Mouse (Mus musculus) neural tube, embryonic 11.5 days (tissue): ENCODE data around the gene Slc17a1. TPM values are rescaled to one million over a fixed set of nuclear protein-coding genes. Genes with fewer than 3 reads are reported as not detected.

Experiments used
- ATAC-seq: fragments of 200-750 bp; cut with Nextera tagmentation; 2 replicates; pipeline ENCODE4 v1.8.0; 2017; ENCODE audit warnings: moderate number of reproducible peaks, mild to moderate bottlenecking, moderate TSS enrichment, moderate library complexity; ENCODE audit not compliant: insufficient read depth, low FRiP score, low TSS enrichment
- DNase-seq: peaks from one replicate; pipeline ENCODE4 v3.0.0-alpha.2; 2015; ENCODE audit warnings: low spot score
- H3K27ac ChIP-seq: fragments of 300-500 bp; sonication (generic); 2 replicates; pipeline ENCODE4 v1.5.1; 2014; ENCODE audit warnings: low read depth, mild to moderate bottlenecking, low read length
- H3K27me3 ChIP-seq: fragments of 300-500 bp; sonication (generic); 2 replicates; pipeline ENCODE4 v1.6.1; 2014; ENCODE audit warnings: mild to moderate bottlenecking, low read length, mixed read lengths; ENCODE audit not compliant: control insufficient read depth, insufficient read depth
- H3K36me3 ChIP-seq: fragments of 300-500 bp; sonication (generic); 2 replicates; pipeline ENCODE4 v1.6.1; 2014; ENCODE audit warnings: mild to moderate bottlenecking, low read length, moderate library complexity, mixed read lengths; ENCODE audit not compliant: control insufficient read depth, insufficient read depth
- H3K4me1 ChIP-seq: fragments of 300-500 bp; sonication (generic); 2 replicates; pipeline ENCODE4 v1.6.1; 2014; ENCODE audit warnings: low read length, mixed read lengths; ENCODE audit not compliant: control insufficient read depth, insufficient read depth
- H3K4me2 ChIP-seq: fragments of 300-500 bp; sonication (generic); 2 replicates; pipeline ENCODE4 v1.6.1; 2014; ENCODE audit warnings: low read depth, mild to moderate bottlenecking, moderate library complexity
- H3K4me3 ChIP-seq: fragments of 300-500 bp; sonication (generic); 2 replicates; pipeline ENCODE4 v1.5.1; 2014; ENCODE audit warnings: low read depth, low read length
- H3K9ac ChIP-seq: fragments of 300-500 bp; sonication (generic); 2 replicates; pipeline ENCODE4 v1.6.1; 2014; ENCODE audit warnings: mild to moderate bottlenecking, low read length
- H3K9me3 ChIP-seq: fragments of 300-500 bp; sonication (generic); 2 replicates; pipeline ENCODE4 v1.6.1; 2016; ENCODE audit warnings: low read length; ENCODE audit not compliant: control insufficient read depth
- WGBS: fragments of 180-500 bp; shearing (Covaris S2); extraction: QIAGEN DNeasy Blood & Tissue Kit; methylation state at CpG from one replicate; pipeline ENCODE4 v1.1.7; 2014; 5-methylcytosine and 5-hydroxymethylcytosine counted together
- polyA plus RNA-seq: library from polyadenylated mRNA; unstranded; fragments of >200 nt; fragmentation: Nextera tagmentation; extraction: Ambion mirVana; gene quantifications from 2 replicates; pipeline ENCODE4 v1.2.1, GENCODE M21; 2014

Slc17a1 gene
- polyA plus RNA-seq: not detected in 2 replicates

- H3K36me3 ChIP-seq: no peaks in the 10 kb centered on the region
- H3K9me3 ChIP-seq: no peaks in the 10 kb centered on the region
- H3K27ac ChIP-seq: no peak within 1 kb of the TSS
- H3K27me3 ChIP-seq: no peaks in the 10 kb centered on the region
- ATAC-seq (no peak), DNase-seq (no peak)
- H3K4me3 ChIP-seq: no peak within 1 kb of the TSS
- WGBS: 95% methylated on average over 7 of the region's 7 CpGs
- H3K4me2 ChIP-seq: no peak within 1 kb of the TSS
- H3K9ac ChIP-seq: no peak within 1 kb of the TSS
- no peaks in the 10 kb centered on the region for H3K4me1 ChIP-seq
These were observed at the start of gene Slc17a1 for GRCm38 (mm10) chr13:23867405-23867804. Gene Slc17a1 (plus strand): TSS chr13:23867750.

- WGBS: 73% methylated on average over 4 of the region's 4 CpGs
- H3K36me3 ChIP-seq: no peaks in the 10 kb centered on the region
- no peak for ATAC-seq
- DNase-seq: no peak
- H3K4me1 ChIP-seq: no peaks in the 10 kb centered on the region
- H3K27me3 ChIP-seq: no peaks in the 10 kb centered on the region
- no peak overlapping the region for H3K4me3 ChIP-seq
- no peak overlapping the region for H3K4me2 ChIP-seq
- no peak overlapping the region for H3K27ac ChIP-seq
- no peaks in the 10 kb centered on the region for H3K9me3 ChIP-seq
- no peak overlapping the region for H3K9ac ChIP-seq
These were observed 47.2 kb upstream of the Slc17a1 start for GRCm38 (mm10) chr13:23820179-23820940.

- H3K4me1 ChIP-seq: no peaks in the 10 kb centered on the region
- no peak overlapping the region for H3K4me2 ChIP-seq
- 87% methylated on average over 3 of the region's 3 CpGs for WGBS
- ATAC-seq (no peak), DNase-seq (no peak)
- no peak overlapping the region for H3K9ac ChIP-seq
- no peaks in the 10 kb centered on the region for H3K9me3 ChIP-seq
- H3K36me3 ChIP-seq: no peaks in the 10 kb centered on the region
- H3K27me3 ChIP-seq: no peaks in the 10 kb centered on the region
- no peak overlapping the region for H3K4me3 ChIP-seq
- no peak overlapping the region for H3K27ac ChIP-seq
These were observed 45.3 kb upstream of the Slc17a1 start for GRCm38 (mm10) chr13:23822213-23822612.

- DNase-seq: no peak
- no peak overlapping the region for H3K4me2 ChIP-seq
- H3K9me3 ChIP-seq: no peaks in the 10 kb centered on the region
- no peak for ATAC-seq
- 80% methylated on average over 3 of the region's 3 CpGs for WGBS
- H3K27me3 ChIP-seq: no peaks in the 10 kb centered on the region
- H3K36me3 ChIP-seq: no peaks in the 10 kb centered on the region
- H3K4me3 ChIP-seq: no peak overlapping the region
- no peak overlapping the region for H3K9ac ChIP-seq
- H3K4me1 ChIP-seq: no peaks in the 10 kb centered on the region
- no peak overlapping the region for H3K27ac ChIP-seq
These were observed 40.9 kb upstream of the Slc17a1 start for GRCm38 (mm10) chr13:23826606-23827005.

GRCm38 (mm10) chr13:23833053-23833452 lies 34.5 kb upstream of the Slc17a1 start:
- no peaks in the 10 kb centered on the region for H3K27me3 ChIP-seq
- WGBS: 16% methylated on average over 6 of the region's 6 CpGs
- no peak overlapping the region for H3K27ac ChIP-seq
- H3K9me3 ChIP-seq: no peaks in the 10 kb centered on the region
- DNase-seq: peak; percentile 49
- H3K4me2 ChIP-seq: no peak overlapping the region
- no peaks in the 10 kb centered on the region for H3K36me3 ChIP-seq
- H3K4me3 ChIP-seq: no peak overlapping the region
- no peak overlapping the region for H3K9ac ChIP-seq
- no peak for ATAC-seq
- no peaks in the 10 kb centered on the region for H3K4me1 ChIP-seq

- ATAC-seq: no peak
- no peak overlapping the region for H3K4me2 ChIP-seq
- WGBS: 90% methylated on average over 5 of the region's 5 CpGs
These were observed 32.7 kb upstream of the Slc17a1 start for GRCm38 (mm10) chr13:23834836-23835235.

GRCm38 (mm10) chr13:23836630-23837029 lies 30.9 kb upstream of the Slc17a1 start:
- Histone ChIP-seq H3K27ac (no peak overlapping the region), H3K9me3 (no peaks in the 10 kb centered on the region), H3K9ac (no peak overlapping the region), H3K36me3 (no peaks in the 10 kb centered on the region), H3K4me2 (no peak overlapping the region), H3K27me3 (no peaks in the 10 kb centered on the region), H3K4me3 (no peak overlapping the region), H3K4me1 (no peaks in the 10 kb centered on the region)
- 93% methylated on average over 5 of the region's 5 CpGs for WGBS
- DNase-seq: no peak
- no peak for ATAC-seq

More at GRCm38 (mm10) chr13:23834836-23835235, 32.7 kb upstream of the Slc17a1 start:
- H3K27ac ChIP-seq: no peak overlapping the region
- H3K4me1 ChIP-seq: no peaks in the 10 kb centered on the region
- H3K9ac ChIP-seq: no peak overlapping the region
- H3K27me3 ChIP-seq: no peaks in the 10 kb centered on the region
- H3K9me3 ChIP-seq: no peaks in the 10 kb centered on the region
- no peaks in the 10 kb centered on the region for H3K36me3 ChIP-seq
- no peak overlapping the region for H3K4me3 ChIP-seq
- DNase-seq: no peak

GRCm38 (mm10) chr13:23839308-23839707 lies 28.2 kb upstream of the Slc17a1 start, which contains the start of gene Slc17a3:
Gene Slc17a3 (plus strand): TSS chr13:23839434.
- no peak within 1 kb of the TSS for H3K4me3 ChIP-seq
- H3K4me2 ChIP-seq: no peak within 1 kb of the TSS
- H3K36me3 ChIP-seq: no peaks in the 10 kb centered on the region
- no peak for DNase-seq
- no peak within 1 kb of the TSS for H3K9ac ChIP-seq
- H3K4me1 ChIP-seq: no peaks in the 10 kb centered on the region
- no peak for ATAC-seq
- no peak within 1 kb of the TSS for H3K27ac ChIP-seq
- 86% methylated on average over 2 of the region's 2 CpGs for WGBS
- H3K9me3 ChIP-seq: no peaks in the 10 kb centered on the region
- H3K27me3 ChIP-seq: no peaks in the 10 kb centered on the region

- Histone ChIP-seq H3K9me3 (no peaks in the 10 kb centered on the region), H3K27me3 (no peaks in the 10 kb centered on the region), H3K27ac (no peak overlapping the region), H3K36me3 (no peaks in the 10 kb centered on the region), H3K9ac (no peak overlapping the region), H3K4me3 (no peak overlapping the region), H3K4me1 (no peaks in the 10 kb centered on the region), H3K4me2 (no peak overlapping the region)
- WGBS: 73% methylated on average over 4 of the region's 4 CpGs
- DNase-seq: no peak
- ATAC-seq: no peak
These were observed 21.7 kb upstream of the Slc17a1 start for GRCm38 (mm10) chr13:23845851-23846250.
